Mouse (Mus musculus): ENCODE measurements around the gene Psg21. TPM values are rescaled to one million over a fixed set of nuclear protein-coding genes. Genes with fewer than 3 reads are reported as not detected.
"Not testable (repeated sequence)": the region's sequence is repeated elsewhere in the genome, so short reads cannot be mapped to it uniquely, and the experiment has no call there.

Gene Psg21
- not detected for polyA plus RNA-seq (2017; shearing (Covaris generic))

DNA sequence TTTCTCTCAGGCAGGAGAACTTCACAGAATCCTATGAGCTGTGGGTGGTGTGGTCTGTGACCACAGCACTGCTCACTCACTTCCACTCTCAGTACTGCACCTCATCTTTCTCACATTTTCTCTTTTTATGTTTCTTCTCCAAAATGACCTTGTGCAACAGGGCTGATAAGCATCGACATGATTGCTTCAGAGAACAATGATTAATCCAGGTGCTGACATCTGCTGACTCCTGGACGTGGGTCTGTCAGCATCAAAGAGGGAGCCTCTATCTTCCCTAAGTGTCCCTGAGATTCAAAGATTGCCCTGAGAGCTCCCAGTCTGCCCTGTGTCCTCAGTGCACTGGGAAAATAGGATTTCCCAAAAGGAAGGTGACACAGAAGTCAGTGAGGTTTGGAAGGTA is at the start of gene Psg21:
TSS of gene Psg21 (minus strand) at position 101 of the 400 bp plus-strand sequence.
- not testable (repeated sequence) for ATAC-seq

GRCm38 (mm10) chr7:18686085-18686484 is 29.6 kb upstream of the Psg21 start, which contains the start of gene Psg20:
Gene Psg20, minus strand, starts transcription at chr7:18686185.
- no peak for ATAC-seq

GRCm38 (mm10) chr7:18685586-18685985 is 29.1 kb upstream of the Psg21 start:
- no peak for ATAC-seq

GRCm38 (mm10) chr7:18679772-18680171 is 23.2 kb upstream of the Psg21 start:
- no peak for ATAC-seq

- not testable (repeated sequence) for ATAC-seq
Observed at GRCm38 (mm10) chr7:18626921-18627320, 29.6 kb downstream of the Psg21 start.

GRCm38 (mm10) chr7:18616401-18616800 is 40.1 kb downstream of the Psg21 start, which contains the start of gene Psg23:
Gene Psg23, minus strand, starts transcription at chr7:18616501.
- ATAC-seq = not testable (repeated sequence)

Other genes with a start within 250 kb of the Psg21 start
- not detected for gene Psg28, start 224.7 kb downstream of the Psg21 start, polyA plus RNA-seq (2017; shearing (Covaris generic))
- gene Psg26, start 172.5 kb downstream of the Psg21 start, polyA plus RNA-seq (2017; shearing (Covaris generic)) = not detected
- not detected for gene Psg25, start 124.5 kb downstream of the Psg21 start, polyA plus RNA-seq (2017; shearing (Covaris generic))
- not detected for gene Psg27, start 89.4 kb downstream of the Psg21 start, polyA plus RNA-seq (2017; shearing (Covaris generic))
- gene Psg23, start 40.2 kb downstream of the Psg21 start, polyA plus RNA-seq (2017; shearing (Covaris generic)) = not detected
- gene Psg20, start 29.5 kb upstream of the Psg21 start, polyA plus RNA-seq (2017; shearing (Covaris generic)) = not detected
- gene Psg22, start 61.4 kb upstream of the Psg21 start, polyA plus RNA-seq (2017; shearing (Covaris generic)) = not detected
- gene Psg19, start 141.8 kb upstream of the Psg21 start, polyA plus RNA-seq (2017; shearing (Covaris generic)) = not detected
- not detected for gene Psg17, start 164.9 kb upstream of the Psg21 start, polyA plus RNA-seq (2017; shearing (Covaris generic))
- under 1 TPM; 0.57 to 0.67 (median 0.58) TPM for gene Mill2, start 183.2 kb upstream of the Psg21 start, polyA plus RNA-seq (2017; shearing (Covaris generic))
- 100 to 1,000 TPM; 200 to 462 (median 264) TPM for gene Pglyrp1, start 214.6 kb upstream of the Psg21 start, polyA plus RNA-seq (2017; shearing (Covaris generic))

All from inflammation-experienced regulatory T-cells, adult 6 months (primary cell).